Mouse (Mus musculus): Measurements from ENCODE around the gene Ror2. TPM values are rescaled to one million over a fixed set of nuclear protein-coding genes. Genes with fewer than 3 reads are reported as not detected.

The Ror2 gene
- polyA plus RNA-seq, 1 experiment from 2014 or later, result 3.3 TPM

- Histone ChIP-seq H3K4me1 (peaks cover 11% of the 10 kb centered on the region), H3K9me3 (no peaks in the 10 kb centered on the region), H3K4me2 (replicated peaks) (no peak overlapping the region), H3K36me3 (no peaks in the 10 kb centered on the region), H3K27ac (replicated peaks) (no peak overlapping the region), H3K4me3 (no peak overlapping the region), H3K9ac (replicated peaks) (no peak overlapping the region), H3K27me3 (no peaks in the 10 kb centered on the region)
- WGBS, result 86% methylated on average over 8 of the region's 8 CpGs
- ATAC-seq (replicated peaks), result no peak
Measured at GRCm38 (mm10) chr13:53305256-53305655, 19.3 kb upstream of the Ror2 start.

DNA sequence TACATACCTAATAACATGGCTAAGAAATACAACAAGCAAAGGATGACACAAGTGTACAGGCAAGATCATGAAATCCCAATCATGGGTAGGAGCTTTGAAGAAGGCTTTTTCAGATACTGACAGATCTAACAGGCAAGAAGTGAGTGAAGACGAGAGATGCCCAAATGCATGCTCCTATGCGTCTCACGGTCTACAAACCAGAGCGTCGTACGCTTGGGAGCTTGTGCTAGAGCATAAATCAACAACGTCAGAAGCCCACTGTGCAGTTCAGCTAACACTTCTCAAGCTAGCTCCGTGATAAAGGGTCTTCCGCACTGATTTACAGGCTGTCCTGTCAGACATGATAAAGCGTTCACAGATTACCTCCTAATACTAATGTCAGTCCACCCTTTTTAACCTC lies 16.8 kb upstream of the Ror2 start:
- H3K9me3 ChIP-seq, result no peaks in the 10 kb centered on the region
- no peak overlapping the region for H3K4me2 ChIP-seq (replicated peaks)
- H3K27me3 ChIP-seq, result no peaks in the 10 kb centered on the region
- 82% methylated on average over 10 of the region's 10 CpGs for WGBS
- H3K9ac ChIP-seq (replicated peaks), result no peak overlapping the region
- no peaks in the 10 kb centered on the region for H3K4me1 ChIP-seq
- ATAC-seq (replicated peaks), result no peak
- H3K4me3 ChIP-seq, result no peak overlapping the region
- no peaks in the 10 kb centered on the region for H3K36me3 ChIP-seq
- H3K27ac ChIP-seq (replicated peaks), result no peak overlapping the region

- Histone ChIP-seq H3K4me2 (replicated peaks) (no peak overlapping the region), H3K9me3 (no peaks in the 10 kb centered on the region), H3K27ac (replicated peaks) (no peak overlapping the region), H3K9ac (replicated peaks) (no peak overlapping the region), H3K4me3 (no peak overlapping the region), H3K36me3 (no peaks in the 10 kb centered on the region), H3K27me3 (no peaks in the 10 kb centered on the region), H3K4me1 (no peaks in the 10 kb centered on the region)
- ATAC-seq (replicated peaks), result no peak
- 90% methylated on average over 12 of the region's 12 CpGs for WGBS
Measured at GRCm38 (mm10) chr13:53293065-53293464, 7.1 kb upstream of the Ror2 start.

- no peaks in the 10 kb centered on the region for H3K36me3 ChIP-seq
- H3K27ac ChIP-seq (replicated peaks), result no peak overlapping the region
- no peak overlapping the region for H3K9ac ChIP-seq (replicated peaks)
- H3K4me3 ChIP-seq, result no peak overlapping the region
- WGBS, result 50% methylated on average over 3 of the region's 3 CpGs
- no peaks in the 10 kb centered on the region for H3K9me3 ChIP-seq
- H3K27me3 ChIP-seq, result no peaks in the 10 kb centered on the region; the same call in 1 of the 2 replicates
- H3K4me1 ChIP-seq, result no peaks in the 10 kb centered on the region
- H3K4me2 ChIP-seq (replicated peaks), result no peak overlapping the region
- ATAC-seq (replicated peaks), result no peak
Measured at GRCm38 (mm10) chr13:53292244-53292643, 6.3 kb upstream of the Ror2 start.

- H3K4me1 ChIP-seq, result peaks cover 34% of the 10 kb centered on the region
- peaks cover 13% of the 10 kb centered on the region; the same call in 1 of the 2 replicates for H3K27me3 ChIP-seq
- WGBS, result under 1% methylated on average over 35 of the region's 35 CpGs
- H3K9me3 ChIP-seq, result no peaks in the 10 kb centered on the region
- peak; percentile 66 for ATAC-seq (replicated peaks)
- H3K4me2 ChIP-seq (replicated peaks), result peak overlapping the region; percentile 94
- H3K36me3 ChIP-seq, result no peaks in the 10 kb centered on the region
- H3K9ac ChIP-seq (replicated peaks), result peak overlapping the region; percentile 65
- no peak overlapping the region for H3K27ac ChIP-seq (replicated peaks)
- H3K4me3 ChIP-seq, result peak overlapping the region; percentile 58
Measured at GRCm38 (mm10) chr13:53285261-53285755, 616 bp downstream of the Ror2 start.

DNA sequence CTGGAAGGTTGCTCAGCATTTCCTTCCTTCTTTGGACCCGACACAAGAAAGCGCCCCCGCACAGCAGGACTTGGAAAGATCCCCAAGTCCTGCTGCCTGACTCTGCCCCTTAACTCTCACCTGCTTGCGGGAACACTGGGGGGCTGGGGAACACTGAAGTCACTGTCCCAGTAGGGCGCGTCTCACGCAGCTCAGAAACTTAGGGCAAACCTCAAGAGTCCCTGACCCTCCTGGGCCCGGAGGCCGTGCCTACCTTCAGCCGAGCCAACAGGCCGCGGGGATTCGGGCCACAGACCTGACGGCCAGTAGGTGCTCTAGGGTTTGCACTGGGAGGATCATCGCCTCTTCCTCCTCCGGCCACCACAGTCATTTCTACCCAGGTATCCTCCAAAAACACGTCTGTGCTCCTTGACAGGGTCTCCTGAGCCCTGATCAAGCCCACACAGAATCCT lies 1.2 kb downstream of the Ror2 start:
- Histone ChIP-seq H3K9ac (replicated peaks) (peak overlapping the region; percentile 65), H3K27me3 (peaks cover 13% of the 10 kb centered on the region; the same call in 1 of the 2 replicates), H3K4me2 (replicated peaks) (peak overlapping the region; percentile 94), H3K36me3 (no peaks in the 10 kb centered on the region), H3K27ac (replicated peaks) (no peak overlapping the region), H3K4me3 (peak overlapping the region; percentile 58), H3K9me3 (no peaks in the 10 kb centered on the region), H3K4me1 (peaks cover 34% of the 10 kb centered on the region)
- ATAC-seq (replicated peaks), result no peak
- 7% methylated on average over 17 of the region's 17 CpGs for WGBS

DNA sequence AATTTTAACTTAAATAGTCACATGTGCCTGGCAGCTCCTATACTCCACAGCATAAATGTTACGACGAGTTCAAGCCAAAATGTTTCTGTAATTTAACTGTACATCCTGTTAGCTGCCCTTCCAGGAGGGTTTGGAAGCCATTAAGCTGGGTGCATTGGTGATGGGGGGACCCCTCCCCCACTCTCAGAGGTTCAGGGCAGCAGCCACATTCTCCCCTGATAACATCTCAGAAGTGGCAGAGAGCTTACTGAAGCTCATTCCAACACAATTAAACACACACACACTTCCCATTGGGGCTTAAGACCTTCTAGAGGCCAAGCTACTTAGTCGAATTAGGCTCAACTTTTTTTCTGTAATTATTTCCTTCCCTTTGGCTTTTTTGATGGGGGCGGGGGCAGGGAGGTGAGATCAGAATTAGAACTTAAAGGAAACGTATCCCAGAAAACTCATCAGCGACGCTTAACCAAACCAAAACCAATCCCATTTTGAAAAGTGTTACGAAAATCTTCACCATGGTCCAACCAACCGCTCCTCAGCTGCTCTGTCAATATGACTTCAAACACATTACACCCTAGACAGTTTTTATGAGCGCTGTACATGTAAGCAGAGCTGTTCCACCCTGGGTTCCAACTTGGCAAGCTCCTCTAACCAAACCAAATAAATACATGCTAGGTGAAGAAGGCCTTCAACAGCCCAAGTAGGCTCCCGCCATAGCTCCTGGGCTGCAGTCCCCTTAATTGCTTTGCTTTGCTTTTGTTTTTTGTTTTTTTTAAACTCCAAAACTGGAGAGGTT lies 4.1 kb downstream of the Ror2 start:
- no peak for ATAC-seq (replicated peaks)
- Histone ChIP-seq H3K4me1 (peaks cover 34% of the 10 kb centered on the region), H3K4me2 (replicated peaks) (no peak overlapping the region), H3K27me3 (peaks cover 13% of the 10 kb centered on the region; the same call in 1 of the 2 replicates), H3K9me3 (no peaks in the 10 kb centered on the region), H3K36me3 (no peaks in the 10 kb centered on the region), H3K4me3 (no peak overlapping the region), H3K27ac (replicated peaks) (no peak overlapping the region), H3K9ac (replicated peaks) (no peak overlapping the region)
- WGBS, result 50% methylated on average over 11 of the region's 11 CpGs

GRCm38 (mm10) chr13:53278908-53279307 lies 7.0 kb downstream of the Ror2 start:
- no peaks in the 10 kb centered on the region for H3K9me3 ChIP-seq

GRCm38 (mm10) chr13:53276381-53276780 lies 9.5 kb downstream of the Ror2 start:
- no peaks in the 10 kb centered on the region for H3K36me3 ChIP-seq
- no peak overlapping the region for H3K9ac ChIP-seq (replicated peaks)
- no peak overlapping the region for H3K4me2 ChIP-seq (replicated peaks)
- no peaks in the 10 kb centered on the region for H3K4me1 ChIP-seq
- no peak overlapping the region for H3K4me3 ChIP-seq
- H3K27me3 ChIP-seq, result no peaks in the 10 kb centered on the region
- no peaks in the 10 kb centered on the region for H3K9me3 ChIP-seq
- ATAC-seq (replicated peaks), result no peak
- WGBS, result 77% methylated on average over 7 of the region's 7 CpGs
- H3K27ac ChIP-seq (replicated peaks), result no peak overlapping the region

More at GRCm38 (mm10) chr13:53278908-53279307, 7.0 kb downstream of the Ror2 start:
- Histone ChIP-seq H3K27ac (replicated peaks) (no peak overlapping the region), H3K4me2 (replicated peaks) (no peak overlapping the region), H3K4me1 (peaks cover 9% of the 10 kb centered on the region; the same call in 1 of the 2 replicates), H3K27me3 (no peaks in the 10 kb centered on the region), H3K9ac (replicated peaks) (no peak overlapping the region), H3K4me3 (no peak overlapping the region), H3K36me3 (no peaks in the 10 kb centered on the region)
- 77% methylated on average over 10 of the region's 10 CpGs for WGBS
- ATAC-seq (replicated peaks), result no peak

- Histone ChIP-seq H3K27me3 (no peaks in the 10 kb centered on the region), H3K9ac (replicated peaks) (no peak overlapping the region), H3K4me2 (replicated peaks) (no peak overlapping the region), H3K27ac (replicated peaks) (no peak overlapping the region), H3K36me3 (no peaks in the 10 kb centered on the region), H3K9me3 (no peaks in the 10 kb centered on the region), H3K4me3 (no peak overlapping the region), H3K4me1 (no peaks in the 10 kb centered on the region)
- 45% methylated on average over 8 of the region's 8 CpGs for WGBS
- ATAC-seq (replicated peaks), result no peak
Measured at GRCm38 (mm10) chr13:53275778-53276177, 10.1 kb downstream of the Ror2 start.

- H3K4me3 ChIP-seq, result no peak overlapping the region
- H3K27ac ChIP-seq (replicated peaks), result no peak overlapping the region
- H3K4me2 ChIP-seq (replicated peaks), result no peak overlapping the region
- ATAC-seq (replicated peaks), result no peak
- H3K9me3 ChIP-seq, result no peaks in the 10 kb centered on the region
- no peaks in the 10 kb centered on the region for H3K27me3 ChIP-seq
- H3K4me1 ChIP-seq, result peaks cover 3% of the 10 kb centered on the region
- no peak overlapping the region for H3K9ac ChIP-seq (replicated peaks)
- no peaks in the 10 kb centered on the region for H3K36me3 ChIP-seq
- WGBS, result 61% methylated on average over 1 of the region's 1 CpGs
Measured at GRCm38 (mm10) chr13:53274771-53275170, 11.2 kb downstream of the Ror2 start.

DNA sequence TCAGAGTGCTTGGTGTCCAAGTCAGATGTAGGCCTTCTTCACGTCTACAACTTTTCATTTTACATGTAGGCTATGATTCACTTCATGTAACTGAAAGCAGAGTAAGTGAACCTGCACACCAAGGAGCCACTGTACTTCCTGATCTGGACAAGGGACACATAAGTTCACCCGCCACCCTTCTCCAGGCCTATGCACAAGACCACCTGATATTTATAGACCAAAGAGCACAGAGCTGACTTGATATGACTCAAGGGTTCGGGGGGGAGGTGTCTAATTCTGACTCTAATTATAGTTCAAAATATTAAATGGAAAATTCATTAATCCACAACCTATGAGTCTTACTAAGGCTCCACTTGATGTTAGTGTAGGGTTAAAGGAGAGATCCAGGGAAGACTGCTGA lies 14.3 kb downstream of the Ror2 start:
- H3K4me3 ChIP-seq, result no peak overlapping the region
- H3K9ac ChIP-seq (replicated peaks), result no peak overlapping the region
- no peaks in the 10 kb centered on the region for H3K9me3 ChIP-seq
- H3K4me2 ChIP-seq (replicated peaks), result no peak overlapping the region
- H3K27ac ChIP-seq (replicated peaks), result no peak overlapping the region
- no peak for ATAC-seq (replicated peaks)
- no peaks in the 10 kb centered on the region for H3K36me3 ChIP-seq
- no peaks in the 10 kb centered on the region for H3K27me3 ChIP-seq
- H3K4me1 ChIP-seq, result peaks cover 21% of the 10 kb centered on the region
- WGBS, result 93% methylated on average over 3 of the region's 3 CpGs
